Mouse (Mus musculus): ENCODE data around the gene Slc22a14.

DNA sequence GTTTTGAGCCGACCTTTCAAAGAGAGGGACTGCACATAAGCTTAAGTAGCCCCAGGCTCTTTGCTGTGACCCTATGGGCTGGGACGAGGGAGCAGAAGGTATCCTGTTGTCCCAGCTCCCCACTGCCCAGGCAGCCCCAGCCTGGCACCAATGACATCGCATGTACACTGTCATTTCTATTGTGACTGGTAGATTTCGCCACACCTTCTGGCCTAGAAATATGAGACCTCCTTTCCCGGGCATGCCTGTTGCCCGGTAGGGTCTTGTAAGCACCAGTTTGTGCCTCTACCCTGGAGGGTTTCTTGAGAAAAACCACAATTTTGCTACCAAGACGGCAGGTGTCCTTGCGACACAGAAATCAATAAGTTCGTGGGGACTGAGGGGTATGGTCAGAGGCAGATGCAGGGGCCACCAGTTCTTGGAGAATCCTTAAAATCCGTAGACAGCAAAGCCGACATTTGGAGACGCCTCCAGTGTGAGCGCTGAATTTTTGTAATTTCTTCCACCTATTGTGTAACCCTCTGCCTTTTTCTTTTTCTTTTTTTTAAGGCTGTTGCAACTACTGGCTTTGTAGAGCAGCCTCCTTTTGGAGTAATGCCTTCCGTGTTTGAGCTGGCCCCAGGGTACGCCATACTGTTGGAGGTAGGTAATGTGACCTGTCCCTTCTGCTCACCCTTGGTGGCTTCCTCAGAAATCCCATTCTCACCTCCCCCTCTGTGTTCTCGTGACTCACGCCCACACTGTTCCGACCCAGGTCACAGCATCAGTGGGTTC lies 242.6 kb downstream of the Slc22a14 start:
- TF ChIP-seq CTCF (IDR thresholded peaks at IDR 0.05; ENCODE audit: low read depth, low read length) (no peak), POLR2A (IDR thresholded peaks at IDR 0.05; ENCODE audit: borderline replicate concordance, low read depth, low read length) (no peak)

All from bone marrow macrophage, adult 2 months (primary cell).